Mouse (Mus musculus) C2C12 (cell line): ENCODE data around the gene Manbal.

ENCODE experiments used
- CEBPB ChIP-seq: IDR thresholded peaks from one replicate; pipeline ENCODE4 v1.6.1; 2011; ENCODE audit warnings: low read depth, mild to moderate bottlenecking, control low read depth, moderate library complexity
- CTCF ChIP-seq: IDR thresholded peaks from one replicate; pipeline ENCODE4 v1.5.1; 2011; ENCODE audit not compliant: control insufficient read depth, insufficient read depth, insufficient read length
- FOSL1 ChIP-seq: IDR thresholded peaks from one replicate; pipeline ENCODE4 v1.8.0; 2011; ENCODE audit warnings: mild to moderate bottlenecking, low read length; ENCODE audit not compliant: poor library complexity, insufficient read depth, severe bottlenecking
- MYOD1 ChIP-seq: IDR thresholded peaks from one replicate; pipeline ENCODE4 v1.6.1; 2011; ENCODE audit warnings: low read depth; ENCODE audit not compliant: control insufficient read depth, insufficient read length

- TF ChIP-seq CTCF (no peak), CEBPB (no peak), MYOD1 (no peak), FOSL1 (no peak)
Observed at GRCm38 (mm10) chr2:157418609-157419071, 51.2 kb downstream of the Manbal start.
